Mouse (Mus musculus) lung, embryonic 14.5 days (tissue): ENCODE measurements at regions not wholly inside any gene's neighbourhood (a gene's known extent, or its start where the extent isn't known, plus 50 kb on each side); places are given as distances from the start of the nearest gene placed in this dataset.
"Not testable (repeated sequence)": the region's sequence is repeated elsewhere in the genome, so short reads cannot be mapped to it uniquely, and the experiment has no call there.

Source experiments
- ATAC-seq: fragments of 200-750 bp; cut with Nextera tagmentation; 2 replicates; pipeline ENCODE4 v1.8.0; 2017; ENCODE audit warnings: mild to moderate bottlenecking, moderate TSS enrichment, moderate library complexity; ENCODE audit not compliant: insufficient read depth
- DNase-seq: peaks from one replicate; pipeline ENCODE4 v3.0.0-alpha.2; 2015
- H3K27ac ChIP-seq: fragments of 300-500 bp; sonication (generic); 2 replicates; pipeline ENCODE4 v1.5.1; 2014; ENCODE audit warnings: low read depth, mild to moderate bottlenecking, moderate library complexity
- H3K27me3 ChIP-seq: fragments of 300-500 bp; sonication (generic); 2 replicates; pipeline ENCODE4 v1.6.1; 2014; ENCODE audit warnings: low read length, control low read depth; ENCODE audit not compliant: insufficient read depth
- H3K36me3 ChIP-seq: fragments of 300-500 bp; sonication (generic); 2 replicates; pipeline ENCODE4 v1.6.1; 2014; ENCODE audit warnings: control low read depth; ENCODE audit not compliant: insufficient read depth
- H3K4me1 ChIP-seq: fragments of 300-500 bp; sonication (generic); 2 replicates; pipeline ENCODE4 v1.6.1; 2014; ENCODE audit warnings: antibody characterized with exemption, control low read depth; ENCODE audit not compliant: insufficient read depth
- H3K4me2 ChIP-seq: fragments of 300-500 bp; sonication (generic); 2 replicates; pipeline ENCODE4 v1.6.1; 2014; ENCODE audit warnings: mild to moderate bottlenecking
- H3K4me3 ChIP-seq: fragments of 300-500 bp; sonication (generic); 2 replicates; pipeline ENCODE4 v1.5.1; 2014; ENCODE audit warnings: low read depth, low read length
- H3K9ac ChIP-seq: fragments of 300-500 bp; sonication (generic); 2 replicates; pipeline ENCODE4 v1.6.1; 2014
- H3K9me3 ChIP-seq: fragments of 300-500 bp; sonication (generic); 2 replicates; pipeline ENCODE4 v1.6.1; 2016; ENCODE audit warnings: low read depth, low read length, control low read depth
- CTCF ChIP-seq: IDR thresholded peaks from 2 replicates; pipeline ENCODE4 v1.5.1; 2016; ENCODE audit warnings: antibody characterized with exemption, low read depth
- WGBS: fragments of 180-500 bp; shearing (Covaris S2); extraction: QIAGEN DNeasy Blood & Tissue Kit; methylation state at CpG from one replicate; pipeline ENCODE4 v1.1.7; 2014; 5-methylcytosine and 5-hydroxymethylcytosine counted together

DNA sequence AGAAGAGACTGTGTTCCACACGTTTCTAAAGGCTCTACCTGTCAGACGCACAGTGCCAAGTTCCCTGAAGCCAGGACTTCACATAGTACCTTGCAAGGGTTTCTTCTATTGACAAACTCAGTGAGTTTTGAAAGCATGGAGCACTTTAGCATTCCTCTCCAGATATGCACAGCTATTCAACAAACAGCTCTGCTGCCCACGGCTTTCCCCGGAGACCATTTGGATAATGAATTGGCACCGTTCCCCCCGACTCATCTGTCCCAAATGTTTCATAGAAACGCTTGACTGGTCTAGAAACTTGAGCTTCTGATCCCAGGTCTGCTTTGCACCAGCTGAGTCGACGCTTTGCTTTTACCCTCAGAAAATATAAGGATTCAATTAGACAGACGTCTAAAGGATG lies 162.2 kb upstream of the St6galnac5 start:
- H3K4me1 ChIP-seq = no peaks in the 10 kb centered on the region
- 68% methylated on average over 10 of the region's 10 CpGs for WGBS
- no peaks in the 10 kb centered on the region for H3K27me3 ChIP-seq
- H3K4me2 ChIP-seq = no peak overlapping the region
- no peak overlapping the region for H3K9ac ChIP-seq
- DNase-seq = no peak
- no peaks in the 10 kb centered on the region for H3K9me3 ChIP-seq
- ATAC-seq = no peak
- H3K27ac ChIP-seq = no peak overlapping the region
- H3K36me3 ChIP-seq = no peaks in the 10 kb centered on the region
- no peak overlapping the region for H3K4me3 ChIP-seq
- TF ChIP-seq CTCF = no peak

DNA sequence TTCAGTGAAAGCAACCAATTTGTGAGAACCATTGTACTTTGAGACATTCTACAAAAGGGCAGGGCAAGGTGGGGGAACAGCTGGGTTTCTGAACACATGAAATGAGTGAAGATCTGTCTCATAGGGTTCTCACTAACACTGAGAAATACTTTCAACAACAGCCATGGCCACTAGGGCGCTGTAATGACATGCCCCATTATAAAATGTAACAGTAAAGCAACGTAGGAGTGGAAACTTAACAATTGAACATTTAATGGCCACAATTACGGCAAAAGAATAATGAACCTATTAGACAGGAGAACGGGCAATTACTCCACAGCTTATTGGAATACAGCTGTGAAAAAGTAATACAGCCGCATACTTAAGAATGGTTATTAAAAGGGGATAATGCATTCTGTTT lies 158.9 kb upstream of the St6galnac5 start:
- Histone ChIP-seq H3K4me2 (no peak overlapping the region), H3K36me3 (no peaks in the 10 kb centered on the region), H3K9me3 (no peaks in the 10 kb centered on the region), H3K27ac (no peak overlapping the region), H3K9ac (no peak overlapping the region), H3K4me3 (no peak overlapping the region), H3K4me1 (no peaks in the 10 kb centered on the region), H3K27me3 (no peaks in the 10 kb centered on the region)
- no peak for TF ChIP-seq CTCF
- DNase-seq (no peak), ATAC-seq (no peak)
- WGBS = 87% methylated on average over 5 of the region's 5 CpGs

DNA sequence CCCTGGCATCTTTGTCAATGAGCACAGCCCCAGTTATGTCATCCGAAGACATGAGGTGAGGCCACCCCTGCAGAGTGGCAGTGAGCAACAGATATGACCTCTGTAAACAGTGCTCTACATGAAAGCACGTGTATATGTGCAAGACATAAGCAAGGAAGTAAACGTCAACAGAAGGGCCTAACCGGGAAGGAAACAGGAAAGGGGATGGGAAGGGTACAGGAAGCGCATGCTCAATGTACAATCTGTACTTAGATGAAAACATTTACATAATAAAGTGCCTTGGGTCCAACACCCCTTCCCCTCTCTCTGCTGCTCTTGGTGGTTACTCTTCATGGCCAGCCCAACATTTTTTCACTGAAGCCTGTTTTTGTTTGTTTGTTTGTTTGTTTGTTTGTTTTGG lies 143.3 kb upstream of the St6galnac5 start:
- peak; percentile 11 for DNase-seq
- Histone ChIP-seq H3K4me3 (no peak overlapping the region), H3K9ac (no peak overlapping the region), H3K27ac (no peak overlapping the region), H3K27me3 (no peaks in the 10 kb centered on the region), H3K36me3 (no peaks in the 10 kb centered on the region), H3K9me3 (no peaks in the 10 kb centered on the region), H3K4me2 (no peak overlapping the region), H3K4me1 (no peaks in the 10 kb centered on the region)
- 55% methylated on average over 5 of the region's 5 CpGs for WGBS
- ATAC-seq = no peak
- TF ChIP-seq CTCF = no peak

DNA sequence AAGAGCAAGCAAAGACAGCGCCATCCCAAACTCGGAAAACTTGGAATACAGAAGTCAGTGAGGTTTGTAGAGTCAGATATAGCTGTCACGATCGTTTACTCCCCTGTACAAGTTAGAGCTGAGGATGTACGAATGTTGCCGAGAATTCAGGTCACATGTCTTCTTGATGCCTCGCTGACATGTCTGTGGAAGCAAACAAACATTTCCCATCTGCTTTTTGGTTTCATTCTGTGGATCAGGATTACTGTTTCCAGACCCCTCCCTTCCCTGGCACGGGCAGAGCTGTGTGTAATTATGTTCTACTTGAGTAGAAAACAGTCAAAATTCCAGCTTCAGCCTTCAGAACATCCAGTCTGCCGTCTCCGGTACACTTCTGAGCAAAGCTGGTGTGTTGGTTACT lies 139.9 kb upstream of the St6galnac5 start:
- no peak overlapping the region for H3K4me3 ChIP-seq
- H3K4me1 ChIP-seq = no peaks in the 10 kb centered on the region
- ATAC-seq = no peak
- DNase-seq = no peak
- 80% methylated on average over 10 of the region's 10 CpGs for WGBS
- H3K9me3 ChIP-seq = no peaks in the 10 kb centered on the region
- H3K9ac ChIP-seq = no peak overlapping the region
- H3K27me3 ChIP-seq = no peaks in the 10 kb centered on the region
- no peak overlapping the region for H3K27ac ChIP-seq
- H3K4me2 ChIP-seq = no peak overlapping the region
- H3K36me3 ChIP-seq = no peaks in the 10 kb centered on the region
- TF ChIP-seq CTCF = no peak

DNA sequence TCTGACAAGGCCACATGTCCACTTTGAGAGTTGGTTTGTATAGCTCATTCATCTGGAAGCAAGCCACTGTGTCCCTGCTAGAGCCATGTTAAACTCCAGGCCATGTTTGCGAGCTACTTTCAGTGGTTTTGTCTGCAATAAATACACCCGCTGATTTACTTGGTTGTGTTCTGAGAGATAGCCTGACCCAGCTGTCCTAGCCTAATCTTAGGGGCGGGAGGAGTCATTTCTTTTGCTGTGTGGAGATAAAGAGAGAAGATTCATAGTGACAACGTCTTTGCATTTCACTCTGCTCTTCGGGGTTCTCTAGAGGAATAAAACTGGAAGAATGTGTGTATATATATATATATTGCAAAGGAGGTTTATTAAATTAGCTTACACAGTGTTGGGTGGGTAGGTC lies 137.1 kb upstream of the St6galnac5 start:
- H3K36me3 ChIP-seq = no peaks in the 10 kb centered on the region
- H3K27ac ChIP-seq = no peak overlapping the region
- H3K4me3 ChIP-seq = no peak overlapping the region
- WGBS = 80% methylated on average over 5 of the region's 5 CpGs
- no peaks in the 10 kb centered on the region for H3K27me3 ChIP-seq
- H3K4me1 ChIP-seq = no peaks in the 10 kb centered on the region
- H3K9ac ChIP-seq = no peak overlapping the region
- no peak for ATAC-seq
- no peak overlapping the region for H3K4me2 ChIP-seq
- H3K9me3 ChIP-seq = no peaks in the 10 kb centered on the region
- DNase-seq = no peak
- no peak for TF ChIP-seq CTCF

DNA sequence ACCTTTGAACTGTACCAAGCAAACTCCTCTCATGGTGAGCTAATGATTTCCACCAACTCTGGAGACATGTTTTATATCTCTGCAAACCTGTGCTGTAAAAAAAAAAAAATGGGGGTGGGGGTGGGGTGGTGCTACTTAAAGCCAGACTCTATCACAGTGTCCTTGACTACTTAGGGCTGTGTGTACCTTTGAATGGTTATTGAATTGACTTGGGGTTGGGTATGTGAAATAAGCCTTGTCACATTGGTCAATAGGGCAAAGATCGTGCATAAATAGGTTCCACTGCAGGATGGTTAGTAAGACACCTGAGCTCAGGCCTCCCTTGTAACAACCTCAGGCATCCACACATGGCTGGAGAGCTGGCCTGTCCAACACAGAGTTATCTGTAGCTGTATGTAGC lies 136.6 kb upstream of the St6galnac5 start:
- no peak for DNase-seq
- Histone ChIP-seq H3K36me3 (no peaks in the 10 kb centered on the region), H3K9me3 (no peaks in the 10 kb centered on the region), H3K4me1 (no peaks in the 10 kb centered on the region), H3K27ac (no peak overlapping the region), H3K4me3 (no peak overlapping the region), H3K9ac (no peak overlapping the region), H3K27me3 (no peaks in the 10 kb centered on the region), H3K4me2 (no peak overlapping the region)
- no peak for ATAC-seq
- no peak for TF ChIP-seq CTCF
- WGBS = 87% methylated on average over 1 of the region's 1 CpGs

DNA sequence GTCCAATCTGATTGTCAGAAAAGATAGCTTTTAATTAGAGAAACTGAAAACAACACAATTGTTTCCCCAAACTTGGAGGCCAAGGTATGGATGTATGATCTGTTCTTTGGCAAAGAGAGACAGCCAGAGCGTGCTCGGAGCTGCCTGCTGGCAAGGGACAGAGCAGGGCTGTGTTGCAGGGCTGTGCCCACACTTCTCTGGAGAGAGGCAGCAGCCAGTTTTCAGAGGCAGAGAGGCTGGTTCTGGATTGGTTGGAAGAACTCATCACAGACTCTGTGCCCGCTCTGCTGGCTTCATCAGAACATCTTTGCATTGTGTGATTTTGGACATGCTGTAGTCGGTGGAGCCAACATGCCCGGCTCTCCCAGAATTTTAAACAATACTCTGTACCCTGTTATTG lies 123.5 kb upstream of the St6galnac5 start:
- TF ChIP-seq CTCF = no peak
- Histone ChIP-seq H3K4me1 (no peaks in the 10 kb centered on the region), H3K9ac (no peak overlapping the region), H3K4me2 (no peak overlapping the region), H3K36me3 (no peaks in the 10 kb centered on the region), H3K4me3 (no peak overlapping the region), H3K9me3 (no peaks in the 10 kb centered on the region), H3K27ac (no peak overlapping the region), H3K27me3 (no peaks in the 10 kb centered on the region)
- no peak for ATAC-seq
- WGBS = 85% methylated on average over 5 of the region's 5 CpGs
- no peak for DNase-seq

DNA sequence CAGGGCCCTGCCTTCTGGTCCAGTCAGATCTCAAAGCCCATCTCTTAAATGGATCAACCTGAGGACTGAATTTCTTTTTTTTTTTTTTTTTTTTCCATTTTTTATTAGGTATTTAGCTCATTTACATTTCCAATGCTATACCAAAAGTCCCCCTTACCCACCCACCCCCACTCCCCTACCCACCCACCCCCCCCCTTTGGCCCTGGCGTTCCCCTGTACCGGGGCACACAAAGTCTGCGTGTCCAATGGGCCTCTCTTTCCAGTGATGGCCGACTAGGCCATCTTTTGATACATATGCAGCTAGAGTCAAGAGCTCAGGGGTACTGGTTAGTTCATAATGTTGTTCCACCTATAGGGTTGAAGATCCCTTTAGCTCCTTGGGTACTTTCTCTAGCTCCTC lies 108.5 kb upstream of the St6galnac5 start:
- DNase-seq, H3K9me3 ChIP-seq, H3K9ac ChIP-seq, H3K27me3 ChIP-seq, H3K36me3 ChIP-seq, H3K4me3 ChIP-seq, H3K4me2 ChIP-seq, H3K4me1 ChIP-seq, ATAC-seq, H3K27ac ChIP-seq: not testable (repeated sequence)
- WGBS = 84% methylated on average over 4 of the region's 4 CpGs
